Mouse (Mus musculus) cerebellum, adult 11-12 months (tissue): ENCODE results near the gene Gm29866.
"Not testable (repeated sequence)": the region's sequence is repeated elsewhere in the genome, so short reads cannot be mapped to it uniquely, and the experiment has no call there.

Source experiments
- DNase-seq: peaks from one replicate; pipeline ENCODE4 v3.0.0; 2022

The Gm29866 gene

GRCm38 (mm10) chrY:20993557-20993956 lies at the start of gene Gm29866:
Gene Gm29866 (minus strand): TSS chrY:20993657.
- DNase-seq, result not testable (repeated sequence)
